Mouse (Mus musculus): ENCODE measurements around the gene Rhd.

DNA sequence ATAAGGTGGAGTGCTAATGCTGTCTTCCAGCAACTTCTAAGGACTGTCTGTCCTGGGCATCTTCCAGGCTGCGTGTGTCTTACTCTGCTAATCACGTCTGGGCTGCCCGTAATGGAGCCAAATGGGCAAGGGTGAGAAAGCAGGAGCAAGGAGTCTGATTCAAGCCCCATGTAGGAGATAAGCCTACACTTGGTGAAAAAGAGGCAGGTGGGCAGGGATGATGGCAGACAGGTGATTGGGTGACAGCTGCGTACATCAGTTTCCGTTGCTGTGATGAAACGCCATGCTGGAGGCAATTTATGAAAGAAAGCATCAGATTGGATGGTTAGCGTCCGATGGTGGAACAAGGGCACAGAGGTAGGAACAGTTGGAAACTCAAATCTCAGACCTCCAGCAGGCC, 2.9 kb downstream of the Rhd start:
- TF ChIP-seq POLR2A (IDR thresholded peaks at IDR 0.05; ENCODE audit: low read depth, low read length) = no peak
- no peak for TF ChIP-seq CTCF (IDR thresholded peaks at IDR 0.05; ENCODE audit: extremely low read depth, insufficient read depth, insufficient read length, insufficient replicate concordance)

All from spleen, adult 2 months (tissue).